Mouse (Mus musculus): ENCODE measurements around the gene Tm2d3. TPM values are rescaled to one million over a fixed set of nuclear protein-coding genes. Genes with fewer than 3 reads are reported as not detected.

Tm2d3 gene
- 100 to 1,000 TPM in 1 of 2 experiments, 10 to 100 TPM in 1; 90.1 to 105 TPM for polyA plus RNA-seq (2017; shearing (Covaris generic))

DNA sequence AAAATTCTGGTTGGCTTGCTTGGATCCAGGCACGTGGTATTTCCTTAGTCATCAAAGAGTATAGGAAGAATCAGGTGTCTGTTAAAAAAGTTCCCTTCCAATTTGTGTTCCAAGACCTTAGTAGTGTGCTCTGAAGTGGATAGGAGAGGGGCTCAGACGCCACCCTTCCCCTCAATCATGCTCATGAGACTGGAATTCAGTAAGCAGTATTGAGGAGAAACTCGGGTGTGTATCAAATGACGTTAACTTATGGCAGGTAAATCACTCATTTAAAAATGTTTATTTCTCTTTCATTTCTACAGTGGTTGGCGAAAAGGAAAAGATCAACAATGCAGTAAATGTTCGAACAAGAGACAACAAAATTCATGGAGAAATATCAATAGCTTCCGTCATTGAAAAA is at the start of gene Tm2d3:
Tm2d3 (plus strand) TSS at position 301 of the 400 bp plus-strand sequence.

DNA sequence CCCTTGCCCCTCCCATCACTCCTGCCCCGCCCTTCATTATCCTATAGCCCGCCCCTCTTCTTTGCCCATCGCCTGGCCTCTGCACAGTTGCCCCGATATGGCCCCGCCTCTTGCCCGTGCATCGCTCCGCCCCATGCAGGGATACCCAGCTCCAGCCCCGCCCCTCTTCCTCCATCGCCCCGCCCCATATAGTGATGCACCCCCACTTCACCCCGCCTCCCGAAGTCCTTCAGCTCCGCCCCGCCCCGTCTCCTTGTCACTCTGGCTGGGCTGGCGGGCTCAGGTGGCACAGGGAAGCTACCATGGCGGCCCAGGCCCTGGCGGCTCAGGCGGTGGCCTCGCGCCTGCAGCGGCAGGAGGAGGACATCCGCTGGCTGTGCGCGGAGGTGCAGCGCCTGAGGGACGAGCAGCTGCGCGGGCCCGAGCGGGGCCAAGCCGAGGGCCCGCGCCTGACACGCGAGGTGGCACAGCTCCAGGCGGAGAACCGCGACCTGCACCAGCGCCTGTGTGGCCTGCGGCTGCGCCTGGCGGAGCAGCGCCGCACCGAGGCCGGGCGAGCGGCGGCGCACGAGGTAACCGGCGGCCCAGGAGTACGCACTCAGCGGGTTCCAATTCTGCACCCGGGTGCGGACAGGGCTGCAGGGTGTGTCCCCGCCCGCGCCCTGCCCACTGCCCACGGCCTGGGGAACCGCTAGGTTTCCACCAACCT is 46.2 kb upstream of the Tm2d3 start, which contains the start of gene Tarsl2:
Tarsl2 (plus strand) TSS at position 256 of the 709 bp plus-strand sequence.

Other genes starting within 250 kb of the Tm2d3 start
- gene Tjp1, start 163.4 kb upstream of the Tm2d3 start, polyA plus RNA-seq (2017; shearing (Covaris generic)), result under 1 TPM; 0.31 to 0.40 TPM
- 10 to 100 TPM in 1 of 2 experiments, 1 to 10 TPM in 1; 5.1 to 12.4 TPM for gene Tarsl2, start 46.3 kb upstream of the Tm2d3 start, polyA plus RNA-seq (2017; shearing (Covaris generic))
- gene Pcsk6, start 170.6 kb downstream of the Tm2d3 start, polyA plus RNA-seq (2017; shearing (Covaris generic)), result under 1 TPM in 1 of 2 experiments, not detected in 1; 0.43 TPM